Mouse (Mus musculus) thymus, postnatal 4 days (tissue): ENCODE results near the gene Siah3.
A peak's percentile ranks its signal among the peaks of the same experiment; 100 is the strongest.
"Not testable (repeated sequence)": the region's sequence is repeated elsewhere in the genome, so short reads cannot be mapped to it uniquely, and the experiment has no call there.

Source experiments
- DNase-seq: peaks from one replicate; pipeline ENCODE4 v3.0.0; 2021

Gene Siah3

DNA sequence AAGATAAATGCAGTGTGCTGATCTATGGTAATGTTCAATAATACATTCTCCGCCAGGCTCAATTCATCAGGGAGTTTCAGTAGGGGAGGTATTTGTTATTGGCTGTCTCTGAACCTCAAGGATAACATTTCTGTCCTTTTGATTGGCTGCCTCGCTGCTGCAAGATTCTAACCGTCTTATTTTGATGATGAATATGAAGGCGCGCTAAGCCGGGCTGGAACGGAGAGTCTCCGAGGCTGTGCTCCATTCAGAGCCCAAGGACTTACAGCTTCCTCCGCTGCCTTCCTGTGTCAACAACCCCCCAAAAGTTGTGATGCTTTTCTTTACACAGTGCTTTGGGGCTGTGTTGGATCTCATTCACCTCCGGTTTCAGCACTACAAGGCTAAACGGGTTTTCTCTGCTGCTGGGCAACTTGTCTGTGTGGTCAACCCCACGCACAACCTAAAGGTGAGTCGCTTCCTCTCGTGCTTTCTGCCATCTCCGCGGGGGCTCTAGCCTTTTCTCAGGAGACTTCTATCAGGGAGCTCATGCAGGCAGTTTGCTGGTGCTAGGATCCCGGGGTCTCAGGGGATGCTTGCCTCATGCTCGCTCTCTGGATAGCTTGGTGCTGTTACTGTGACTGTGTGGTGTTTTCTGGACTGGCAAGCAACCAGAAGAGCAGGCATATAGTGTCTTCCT, at the start of gene Siah3:
Siah3 (plus strand) TSS at position 240 of the 679 bp plus-strand sequence.
- DNase-seq, result peak; percentile 17

DNA sequence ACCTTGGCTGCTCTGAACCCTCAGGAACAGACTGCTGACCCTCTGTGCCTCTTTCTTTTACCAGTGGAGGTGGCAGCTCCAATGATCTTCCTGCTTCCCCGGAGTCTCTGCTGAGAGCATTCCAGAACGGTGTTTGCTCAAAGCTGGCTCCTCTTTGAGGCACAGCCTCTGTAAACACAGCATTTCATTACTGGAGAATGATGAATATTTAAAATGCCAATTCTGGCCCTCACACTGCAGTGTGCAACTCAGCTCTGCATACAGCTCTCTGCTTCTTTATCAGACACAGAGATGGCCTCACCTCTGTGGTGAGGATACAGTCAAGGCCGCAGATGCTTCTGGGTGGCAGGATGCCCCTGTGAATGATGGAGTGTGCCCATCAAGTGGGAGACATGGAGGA, 46.0 kb upstream of the Siah3 start:
- no peak for DNase-seq

DNA sequence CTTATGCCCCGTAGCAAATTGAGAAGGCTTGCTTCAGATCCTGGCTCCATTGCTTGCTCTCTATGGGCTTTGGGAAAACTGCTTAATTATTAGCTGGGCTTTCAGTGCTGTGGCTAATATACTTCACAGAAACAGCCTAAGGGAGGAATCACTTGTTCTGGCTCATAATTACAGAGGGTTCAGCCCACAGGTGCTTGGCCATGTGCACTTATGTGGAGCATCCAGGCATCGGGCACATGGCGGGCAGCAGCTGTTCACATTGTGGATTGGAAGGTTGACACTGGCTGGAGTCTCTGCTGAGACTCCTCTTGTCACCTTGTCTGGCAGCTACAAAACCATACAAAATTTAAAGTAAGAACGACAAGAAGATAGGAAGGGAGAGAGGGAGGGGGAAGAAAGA, 45.4 kb upstream of the Siah3 start:
- no peak for DNase-seq

DNA sequence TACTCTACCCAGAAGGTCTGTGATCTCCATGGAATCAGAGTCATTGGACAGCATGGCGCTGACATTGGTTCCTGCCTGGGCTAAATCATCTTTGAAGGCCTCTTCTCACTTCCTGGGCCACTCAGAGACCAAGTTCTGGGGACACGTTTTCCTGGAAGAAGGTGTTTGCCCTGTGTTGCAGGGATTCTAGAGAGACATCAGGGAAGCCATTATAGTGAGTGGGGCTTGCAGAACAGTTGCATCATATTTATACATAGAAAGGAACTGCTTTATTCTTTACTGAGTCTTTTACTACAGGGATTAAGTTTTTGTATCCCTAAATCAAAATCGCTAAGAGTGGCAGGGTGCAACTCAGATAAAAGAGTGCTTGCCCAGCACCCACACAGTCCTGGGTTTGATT, 37.1 kb upstream of the Siah3 start:
- no peak for DNase-seq

DNA sequence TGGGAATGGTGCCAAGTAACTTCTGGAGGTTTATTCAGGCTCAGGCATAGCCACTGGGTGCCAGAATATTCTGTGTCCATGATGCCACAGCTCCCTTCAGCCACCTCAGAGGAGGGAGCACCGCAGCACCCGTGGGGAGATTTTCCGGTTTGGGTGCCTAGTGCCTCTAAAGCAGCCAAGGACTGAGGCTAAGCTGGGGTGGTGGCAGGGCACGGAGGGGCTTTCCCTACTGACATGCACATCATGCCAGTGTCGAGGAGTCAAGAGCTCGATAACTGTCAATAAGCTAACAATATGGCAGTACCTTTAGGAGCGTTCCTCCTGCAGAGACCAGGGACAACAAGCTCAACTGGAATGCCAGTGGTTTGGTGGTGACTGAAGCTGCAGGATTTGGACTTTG, 35.9 kb upstream of the Siah3 start:
- no peak for DNase-seq

DNA sequence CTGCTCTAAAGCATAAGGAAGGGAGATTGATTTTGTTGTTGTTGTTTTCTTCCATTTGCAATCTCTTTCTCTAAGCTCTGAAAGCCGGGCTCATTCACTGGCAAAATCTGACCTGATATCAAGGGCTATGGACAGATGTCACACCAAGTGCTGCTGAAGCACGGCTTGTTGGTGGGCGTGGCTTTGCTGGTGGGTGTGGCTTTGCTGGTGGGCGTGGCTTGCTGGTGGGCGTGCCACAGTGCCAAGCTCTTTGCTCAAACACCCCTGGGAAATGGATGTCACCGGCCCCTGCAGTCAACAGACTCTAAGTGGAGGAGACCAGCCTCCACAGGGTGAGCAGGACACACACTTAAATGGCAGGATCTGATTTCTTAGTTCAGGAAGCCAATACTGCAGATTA, 35.0 kb upstream of the Siah3 start:
- peak; percentile 35 for DNase-seq

DNA sequence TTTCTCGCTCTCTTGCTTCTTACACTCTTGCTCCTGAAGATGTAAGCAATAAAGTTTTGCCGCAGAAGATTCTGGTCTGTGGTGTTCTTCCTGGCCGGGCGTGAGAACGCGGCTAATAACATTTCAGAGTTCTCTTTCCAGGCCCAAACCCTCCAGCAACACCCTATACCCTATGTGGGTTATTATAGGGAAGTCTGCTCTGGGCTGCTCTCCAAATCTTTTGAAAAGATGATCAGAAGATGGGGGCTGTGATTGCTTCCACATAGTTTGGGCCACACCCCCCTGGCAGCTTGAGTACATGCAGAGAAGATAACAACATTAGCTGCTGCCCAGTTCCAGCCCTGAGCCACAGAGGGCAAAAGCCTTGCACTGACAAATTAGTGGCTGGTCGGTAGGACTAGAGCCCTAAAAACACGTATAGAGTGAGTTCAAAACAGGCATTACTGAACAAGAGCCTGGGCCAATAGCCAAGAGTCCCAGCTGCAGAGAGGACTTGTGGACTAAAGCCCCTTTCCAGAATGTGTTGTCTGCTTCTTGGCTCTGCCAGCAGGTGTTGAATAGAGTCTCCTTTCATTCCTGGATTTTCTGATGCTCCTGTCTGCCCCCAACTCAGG, 24.5 kb upstream of the Siah3 start:
- no peak for DNase-seq

DNA sequence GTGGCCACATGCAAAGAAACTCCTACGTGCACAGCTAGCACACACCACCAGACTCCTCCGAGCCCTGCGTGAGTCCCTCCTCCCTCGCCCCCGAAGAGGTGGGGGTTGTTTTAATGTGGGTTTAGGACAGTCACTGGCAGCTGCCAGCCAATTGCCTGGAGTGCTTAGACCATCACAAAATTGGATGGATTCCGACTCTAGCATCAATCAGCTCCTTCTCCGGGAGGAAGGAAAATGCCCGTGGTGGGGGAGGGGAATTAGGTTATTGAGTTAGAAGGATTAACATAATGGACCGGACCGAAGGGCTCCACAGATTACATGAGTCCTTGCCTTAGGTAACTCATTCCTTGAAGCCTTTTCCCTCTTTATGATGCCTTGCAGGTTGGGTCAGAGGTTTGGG, 22.9 kb upstream of the Siah3 start:
- no peak for DNase-seq

DNA sequence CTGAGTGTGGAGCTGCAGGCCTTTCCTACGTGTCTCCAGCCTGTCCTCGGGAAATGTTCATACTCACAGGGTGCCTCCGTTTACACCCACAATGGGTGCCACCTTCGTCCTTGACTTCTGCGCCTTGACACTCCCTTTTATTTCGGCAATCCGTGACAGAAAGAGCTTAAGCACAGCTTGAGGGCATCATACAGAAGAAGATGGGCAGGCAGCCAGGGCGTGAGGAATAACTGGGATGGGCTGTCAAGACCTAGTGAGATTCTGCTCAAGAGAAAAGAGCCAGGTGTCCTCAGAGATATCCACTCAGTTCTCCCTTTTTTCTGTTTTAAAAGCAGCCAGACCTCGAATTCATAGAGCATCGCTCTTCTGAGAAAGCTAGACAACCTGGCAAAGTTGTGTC, 21.2 kb upstream of the Siah3 start:
- DNase-seq, result no peak

DNA sequence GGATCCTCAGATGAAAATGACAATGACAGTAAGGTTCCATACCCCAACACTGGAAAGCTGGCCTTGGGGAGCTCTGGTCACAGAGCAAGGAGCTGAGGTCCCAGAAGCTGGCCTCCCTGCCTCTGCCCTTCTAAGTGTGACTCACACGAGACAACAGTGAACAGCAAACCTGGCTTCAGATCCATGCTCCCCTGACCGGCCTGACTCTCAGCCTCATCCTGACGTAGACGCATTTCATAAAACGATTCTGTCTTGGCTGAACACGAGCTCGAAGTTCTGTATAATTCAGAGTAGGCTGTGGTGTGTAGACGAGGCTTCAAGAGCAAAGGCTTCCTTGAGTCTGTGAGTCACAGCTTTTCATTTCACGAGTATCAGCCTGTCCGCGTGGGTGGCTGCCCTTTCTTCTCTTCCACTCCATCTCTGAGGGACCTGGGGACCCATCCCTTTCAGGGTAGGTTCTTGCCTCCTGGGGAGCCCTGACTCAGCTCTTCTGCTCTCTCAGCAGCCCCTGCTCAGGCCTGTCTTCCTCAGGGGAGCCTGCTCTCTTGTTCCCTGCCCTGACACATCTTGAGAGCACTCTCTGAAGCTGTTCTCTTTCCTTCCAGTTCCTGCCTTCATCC, 11.2 kb upstream of the Siah3 start:
- peak; percentile 48 for DNase-seq

DNA sequence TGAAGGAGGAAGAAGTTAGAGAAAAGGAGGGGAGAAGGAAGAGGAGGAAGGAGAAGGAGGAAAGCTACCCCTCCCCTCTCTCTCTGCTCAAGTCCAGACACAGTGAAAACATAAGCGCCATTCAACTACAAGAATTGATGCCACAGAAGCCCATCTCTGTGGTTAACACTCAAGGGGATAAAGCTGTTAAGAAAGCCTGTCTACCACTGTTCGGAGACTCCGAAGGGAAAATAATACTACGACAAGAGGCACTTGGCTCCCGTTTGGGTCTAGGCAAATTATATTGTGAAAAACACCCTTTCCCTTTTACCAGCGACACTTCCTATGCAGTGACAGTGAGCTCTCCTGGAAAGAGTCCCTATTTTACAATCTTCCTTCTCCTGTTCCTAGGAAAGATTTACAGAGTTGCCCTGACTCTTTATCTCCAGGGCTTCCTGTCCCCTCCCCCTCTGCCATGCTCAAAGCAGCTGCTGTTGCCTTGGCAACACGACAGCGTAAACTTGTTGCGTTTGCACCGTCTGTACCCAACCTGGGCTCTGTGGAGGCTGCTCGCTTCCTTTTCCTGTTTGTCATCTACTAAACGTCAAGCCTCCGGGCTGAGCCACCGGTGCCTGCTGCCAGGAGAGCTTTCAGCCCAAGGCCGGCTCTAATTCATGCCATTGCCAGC, 10.4 kb upstream of the Siah3 start:
- peak; percentile 91 for DNase-seq

DNA sequence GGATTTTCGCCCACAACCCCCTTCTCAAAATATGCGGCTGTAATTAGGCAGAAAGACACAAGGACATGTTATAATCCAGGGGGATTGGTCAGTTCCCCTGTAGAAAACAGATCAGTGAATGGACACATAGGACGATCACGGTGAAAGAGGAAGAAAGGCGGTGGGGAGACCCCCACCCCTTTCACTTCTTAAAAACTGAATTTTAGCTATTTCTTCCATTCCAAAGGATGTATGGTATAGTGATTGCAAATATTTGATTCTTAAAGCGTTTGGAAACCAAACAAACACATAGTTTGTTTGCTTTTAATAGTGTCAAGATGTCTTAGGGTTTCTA, 9.9 kb upstream of the Siah3 start:
- DNase-seq, result no peak

DNA sequence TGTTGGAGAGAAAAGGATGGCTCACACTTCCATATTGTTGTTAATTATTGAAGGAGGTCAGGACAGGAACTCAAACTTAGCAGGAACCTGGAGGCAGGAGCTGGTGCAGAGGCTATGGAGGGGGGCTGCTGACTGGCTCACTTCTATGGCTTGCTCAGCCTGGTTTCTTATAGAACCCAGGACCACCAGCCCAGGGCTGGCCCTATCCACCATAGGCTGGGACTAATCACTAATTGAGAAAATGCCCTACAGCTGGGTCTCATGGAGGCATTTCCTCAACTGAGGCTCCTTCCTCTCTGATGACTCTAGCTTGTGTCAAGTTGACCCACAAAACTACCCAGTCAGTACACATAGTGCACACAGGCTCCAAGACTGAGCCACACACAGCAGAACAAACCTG, 9.5 kb upstream of the Siah3 start:
- not testable (repeated sequence) for DNase-seq

DNA sequence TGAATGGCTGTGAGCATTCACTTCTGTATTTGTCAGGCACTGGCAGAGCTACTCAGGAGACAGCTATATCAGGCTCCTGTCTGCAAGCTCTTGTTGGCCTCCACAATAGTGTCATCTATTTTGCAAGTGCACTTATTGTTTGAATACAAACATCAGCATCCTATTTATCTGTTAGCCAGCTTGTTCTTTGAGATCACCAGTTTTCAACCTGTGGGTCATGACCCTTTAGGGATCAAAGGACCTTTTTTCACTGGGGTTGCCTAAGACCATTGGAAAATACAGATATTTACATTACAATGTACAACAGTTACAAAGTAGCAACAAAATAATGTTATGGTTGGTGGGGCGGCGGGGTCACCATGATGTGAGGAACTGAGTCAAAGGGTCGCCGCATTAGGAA, 1.9 kb upstream of the Siah3 start:
- no peak for DNase-seq

DNA sequence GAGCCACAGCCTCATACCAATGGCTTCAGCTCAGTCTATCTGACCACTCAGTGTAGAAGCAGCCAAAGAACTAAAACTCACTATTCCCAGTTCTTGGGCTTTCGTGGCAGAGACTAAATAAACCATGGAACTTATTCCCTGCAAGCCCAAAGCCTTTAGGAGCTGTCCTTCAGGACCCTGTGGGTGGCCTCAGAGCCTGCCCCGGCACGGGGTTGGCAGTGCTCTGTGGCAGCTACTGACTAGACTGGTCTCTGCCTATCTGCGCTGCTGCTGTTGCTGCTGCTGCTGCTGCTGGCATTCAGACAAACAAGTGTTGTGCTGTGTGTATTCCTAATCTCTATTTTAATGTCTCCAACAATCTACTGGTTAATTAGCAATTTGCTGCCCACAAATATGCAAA, 1.1 kb upstream of the Siah3 start:
- no peak for DNase-seq

DNA sequence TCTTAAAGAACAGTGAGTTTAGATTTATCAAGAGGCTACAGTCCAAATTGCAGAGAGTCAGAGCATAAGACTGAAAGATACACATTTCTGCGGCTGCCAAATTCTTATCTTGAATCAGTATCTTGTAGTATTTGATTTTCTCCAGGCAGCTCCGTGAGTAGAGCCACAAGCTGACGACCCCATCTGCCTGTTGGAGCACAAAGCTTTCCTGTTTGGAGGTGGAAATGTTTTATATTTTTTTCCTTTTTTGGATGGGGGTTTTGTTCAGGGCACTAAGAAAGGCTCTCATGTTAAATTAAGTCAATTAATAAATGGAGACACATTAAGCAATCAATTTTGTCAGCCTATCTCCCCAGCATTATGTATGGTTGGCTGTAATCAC, 430 bp upstream of the Siah3 start:
- DNase-seq, result no peak

DNA sequence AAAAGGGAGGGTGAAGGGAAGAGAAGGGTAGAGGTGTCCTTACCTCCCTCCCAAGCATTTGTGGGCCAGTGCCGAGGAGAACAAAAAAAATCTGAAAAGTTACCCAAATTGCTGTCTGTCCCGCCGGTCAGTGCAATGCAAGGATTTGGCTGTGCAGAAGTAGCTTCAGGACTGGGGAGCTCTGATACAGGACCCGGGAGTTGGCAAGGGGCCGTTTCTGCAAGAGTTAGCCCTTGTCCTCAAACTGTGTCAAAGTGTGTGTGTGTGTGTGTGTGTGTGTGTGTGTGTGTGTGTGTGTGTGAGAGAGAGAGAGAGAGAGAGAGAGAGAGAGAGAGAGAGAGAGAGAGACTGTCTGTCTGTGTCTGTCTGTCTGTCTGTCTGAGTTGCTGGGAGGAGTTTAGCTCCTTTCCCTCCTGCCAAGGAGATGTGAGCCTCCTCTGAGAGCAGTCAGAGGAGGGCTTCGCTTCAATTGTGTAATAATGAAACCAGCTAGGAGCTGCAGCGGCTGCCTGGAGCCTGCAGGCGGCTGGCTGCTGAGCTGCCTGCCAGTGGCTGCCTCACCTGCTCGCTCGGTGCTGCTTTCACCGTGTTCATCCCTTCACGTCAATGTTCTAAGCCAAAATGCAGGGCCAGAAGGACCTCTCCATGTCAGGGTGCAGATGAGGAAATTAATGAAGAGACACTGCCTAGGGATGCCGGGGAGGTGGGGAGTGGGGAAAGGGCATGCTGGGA, 873 bp downstream of the Siah3 start:
- DNase-seq, result peak; percentile 47

DNA sequence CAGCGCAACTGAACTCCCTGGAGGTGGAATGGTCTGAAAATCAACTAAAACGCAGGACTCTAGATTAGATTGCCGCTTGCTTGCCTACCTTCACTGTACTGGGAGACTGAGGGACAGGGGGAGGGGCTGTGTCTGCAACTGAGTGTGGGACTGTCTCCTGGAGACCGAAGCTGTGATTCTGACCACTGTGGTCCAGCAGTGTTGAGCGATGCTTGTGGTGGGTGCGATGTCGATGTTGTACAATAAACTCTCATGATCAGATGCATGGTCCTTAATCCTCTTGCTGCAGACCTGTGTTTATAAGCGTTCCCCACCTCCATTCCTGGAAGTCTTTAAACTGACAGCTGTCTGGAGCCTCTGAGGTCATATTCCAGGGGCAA, 1.4 kb downstream of the Siah3 start:
- no peak for DNase-seq

DNA sequence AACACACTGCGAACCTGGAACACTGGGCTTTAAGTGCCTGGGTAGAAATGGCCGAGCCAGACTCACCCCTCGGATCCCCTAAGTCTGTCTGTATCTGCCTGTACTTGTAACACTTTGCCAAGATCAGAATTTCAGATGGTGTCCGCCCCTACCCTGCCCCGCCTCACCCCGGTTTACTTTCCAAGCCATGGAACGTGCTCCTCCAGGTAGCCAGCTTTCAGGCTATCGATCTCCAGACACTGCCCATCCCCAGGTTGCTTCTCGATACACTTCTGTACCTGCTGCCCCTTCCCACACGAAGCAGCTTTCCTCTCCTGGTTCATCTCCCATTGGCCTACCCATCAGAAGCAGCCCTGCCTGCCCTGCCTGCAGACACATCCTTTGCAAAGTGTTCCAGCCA, 3.6 kb downstream of the Siah3 start:
- DNase-seq, result no peak

DNA sequence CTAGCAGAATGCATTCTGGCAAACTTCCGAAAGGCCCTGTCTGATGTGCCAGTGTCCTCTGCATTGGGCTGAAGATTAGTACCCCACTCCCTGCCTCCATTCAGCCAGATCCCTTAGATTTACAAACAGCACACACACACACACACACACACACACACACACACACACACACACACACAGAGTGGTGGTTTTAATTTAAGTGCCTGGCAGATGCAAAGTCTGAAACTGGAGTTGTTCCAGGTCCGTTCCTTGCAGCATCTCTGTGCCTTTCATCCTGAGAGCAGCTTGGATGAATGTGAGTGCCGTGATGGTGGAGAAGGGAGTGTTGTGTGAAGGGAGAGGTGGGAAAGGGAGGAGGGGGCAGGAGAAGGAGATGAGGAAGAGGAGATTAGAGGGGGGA, 4.2 kb downstream of the Siah3 start:
- DNase-seq, result no peak

DNA sequence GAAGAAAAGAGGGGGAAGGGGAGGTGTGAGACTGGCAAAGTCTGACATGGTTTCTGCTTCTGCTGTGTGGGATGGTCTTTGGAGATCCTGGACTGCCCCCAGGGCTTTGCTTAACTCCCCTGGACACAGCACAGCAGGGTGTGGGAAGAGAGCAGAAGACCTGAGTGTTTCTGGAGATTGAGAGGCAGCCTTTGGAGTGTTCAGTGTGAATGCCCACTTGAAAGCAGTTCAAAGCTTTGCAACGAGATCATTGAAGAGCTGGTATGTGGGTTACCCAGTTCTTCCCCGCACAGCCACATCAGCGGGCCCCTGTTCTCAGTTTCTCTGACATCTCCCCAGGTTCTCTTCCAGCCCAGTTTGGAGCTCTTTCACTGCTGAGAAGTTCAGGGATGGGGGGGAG, 4.7 kb downstream of the Siah3 start:
- DNase-seq, result no peak

DNA sequence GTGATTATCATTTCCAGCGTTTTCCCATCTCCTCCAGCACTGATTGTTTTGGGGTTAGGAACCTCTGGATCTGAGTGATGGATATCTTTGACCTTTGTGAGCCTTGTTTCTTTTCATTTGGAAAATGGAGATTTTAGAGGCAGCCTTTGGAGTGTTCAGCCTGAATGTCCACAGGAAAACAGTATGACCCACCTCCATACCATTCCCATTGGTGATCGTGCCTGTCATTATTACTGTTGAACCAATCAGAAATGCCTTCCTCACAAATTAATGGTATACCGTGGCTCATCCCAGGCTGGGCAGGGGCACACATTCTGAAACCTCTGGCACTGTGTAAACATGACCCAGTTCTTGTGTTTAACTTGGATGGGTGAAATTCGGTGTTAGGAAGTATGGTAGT, 6.0 kb downstream of the Siah3 start:
- DNase-seq, result no peak

DNA sequence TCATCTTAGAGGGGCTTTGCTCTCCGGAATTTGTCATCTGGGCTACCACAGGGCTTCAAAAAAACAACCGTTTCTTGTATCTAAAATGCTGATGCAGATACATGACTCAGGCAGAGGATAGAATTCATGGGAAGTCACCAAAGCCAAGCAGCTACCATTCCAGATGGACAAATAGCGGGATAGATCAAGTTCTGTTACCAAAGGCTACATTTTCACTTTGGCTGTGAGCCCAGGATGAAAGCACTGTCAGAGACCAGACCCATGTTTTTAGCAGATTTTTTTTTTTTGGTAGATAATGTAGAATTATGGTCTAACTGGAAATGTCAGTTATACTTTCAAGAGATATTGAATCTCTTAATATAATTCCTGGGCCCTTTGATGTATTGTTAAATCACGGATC, 7.4 kb downstream of the Siah3 start:
- DNase-seq, result no peak

DNA sequence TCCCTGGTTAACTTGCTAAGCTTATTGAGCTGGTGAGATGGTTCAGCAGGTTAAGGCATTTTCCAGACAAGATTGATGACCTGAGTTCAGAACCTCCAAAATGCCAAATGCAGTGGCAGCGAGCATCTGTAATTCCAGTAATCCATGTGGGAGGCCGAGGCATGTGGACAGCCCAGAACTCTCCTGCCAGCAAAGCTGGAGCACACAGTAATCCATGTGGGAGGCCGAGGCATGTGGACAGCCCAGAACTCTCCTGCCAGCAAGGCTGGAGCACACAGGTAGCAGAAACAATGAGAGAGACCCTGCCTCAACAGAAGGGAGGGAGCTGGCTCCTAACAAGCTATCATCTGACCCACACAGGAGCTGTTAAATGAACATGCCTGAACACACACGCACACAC, 13.2 kb downstream of the Siah3 start:
- no peak for DNase-seq
